Mouse (Mus musculus): ENCODE measurements around the gene Pbld1. TPM values are rescaled to one million over a fixed set of nuclear protein-coding genes. Genes with fewer than 3 reads are reported as not detected.

Gene Pbld1
- polyA plus RNA-seq, 1 experiment from 2014 or later = 48.3 TPM

DNA sequence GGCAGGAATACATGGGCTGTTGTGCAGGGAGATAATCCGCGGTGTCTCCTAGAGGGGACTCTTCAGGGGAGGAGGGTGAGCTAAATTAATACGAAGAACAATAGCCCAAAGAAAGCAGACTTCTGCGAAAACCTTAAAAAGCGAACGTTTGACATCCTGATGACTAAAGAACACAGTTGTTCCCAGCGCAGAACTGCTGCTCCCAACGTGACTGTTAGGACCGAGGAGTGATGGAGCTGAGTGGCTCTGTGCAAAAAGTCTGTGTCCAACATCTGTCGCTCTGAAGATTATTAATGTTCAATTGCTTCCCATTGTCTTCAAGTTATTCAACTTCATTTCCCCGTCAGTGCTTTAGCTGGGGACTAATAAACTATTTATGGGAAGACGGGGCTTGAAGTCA is 38.2 kb downstream of the Pbld1 start:
- Histone ChIP-seq H3K4me1 (ENCODE audit: control insufficient read depth, low read depth, low read length) (no peaks in the 10 kb centered on the region; the same call in 1 of the 2 replicates), H3K27me3 (ENCODE audit: control insufficient read depth, insufficient read depth, low read depth, low read length) (peaks cover 35% of the 10 kb centered on the region)
- WGBS (ENCODE audit: insufficient replicate concordance) = 57% methylated on average over 12 of the region's 12 CpGs

DNA sequence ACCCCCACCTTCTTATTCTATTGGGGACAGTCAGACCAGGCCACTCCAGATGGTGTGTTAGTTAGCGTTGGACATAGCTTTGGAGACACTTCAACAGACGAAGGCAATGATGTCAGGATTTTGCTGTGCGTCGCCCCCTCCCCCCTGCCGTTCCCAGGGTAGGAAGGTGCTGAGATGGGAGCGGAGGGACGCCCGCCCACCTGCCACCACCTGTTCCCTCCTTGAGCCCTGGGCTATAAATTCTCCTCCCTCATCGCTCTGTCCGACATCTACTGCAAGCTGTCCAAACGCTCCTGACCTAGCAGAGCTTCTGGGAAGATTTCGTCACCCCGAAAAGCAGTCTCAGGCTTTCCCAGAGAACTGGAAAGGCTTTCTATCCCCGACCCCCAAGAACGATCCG is 39.6 kb downstream of the Pbld1 start, which contains the start of gene Atoh7:
TSS of gene Atoh7 (plus strand) at position 131 of the 400 bp plus-strand sequence.
- Histone ChIP-seq H3K4me1 (ENCODE audit: control insufficient read depth, low read depth, low read length) (no peaks in the 10 kb centered on the region; the same call in 1 of the 2 replicates), H3K27ac (ENCODE audit: low read length) (no peak within 1 kb of the TSS), H3K27me3 (ENCODE audit: control insufficient read depth, insufficient read depth, low read depth, low read length) (peaks cover 33% of the 10 kb centered on the region), H3K36me3 (ENCODE audit: control insufficient read depth, insufficient read depth) (no peaks in the 10 kb centered on the region), H3K4me3 (ENCODE audit: low read depth, low read length) (peak within 1 kb of the TSS; percentile 47), H3K9me3 (replicated peaks; ENCODE audit: control insufficient read depth, low read length) (no peaks in the 10 kb centered on the region), H3K9ac (ENCODE audit: low read depth, low read length) (no peak within 1 kb of the TSS), H3K4me2 (ENCODE audit: low read depth, low read length) (peak within 1 kb of the TSS; percentile 54)
- ATAC-seq (ENCODE audit: low read depth) = no peak
- 18% methylated on average over 16 of the region's 16 CpGs for WGBS (ENCODE audit: insufficient replicate concordance)

More for the DNA sequence above, 38.2 kb downstream of the Pbld1 start:
- H3K9me3 ChIP-seq (replicated peaks; ENCODE audit: control insufficient read depth, low read length) = no peaks in the 10 kb centered on the region
- no peak for ATAC-seq (ENCODE audit: low read depth)
- H3K27ac ChIP-seq (ENCODE audit: low read length) = no peak overlapping the region
- no peak overlapping the region for H3K4me2 ChIP-seq (ENCODE audit: low read depth, low read length)
- H3K9ac ChIP-seq (ENCODE audit: low read depth, low read length) = no peak overlapping the region
- H3K36me3 ChIP-seq (ENCODE audit: control insufficient read depth, insufficient read depth) = no peaks in the 10 kb centered on the region
- no peak overlapping the region for H3K4me3 ChIP-seq (ENCODE audit: low read depth, low read length)

GRCm38 (mm10) chr10:63099941-63100562 is 40.1 kb downstream of the Pbld1 start:
- ATAC-seq (ENCODE audit: low read depth) = peak; percentile 24; the same call in 1 of the 2 replicates
- H3K27ac ChIP-seq (ENCODE audit: low read length) = no peak overlapping the region
- peak overlapping the region; percentile 54 for H3K4me2 ChIP-seq (ENCODE audit: low read depth, low read length)
- peak overlapping the region; percentile 47 for H3K4me3 ChIP-seq (ENCODE audit: low read depth, low read length)
- H3K27me3 ChIP-seq (ENCODE audit: control insufficient read depth, insufficient read depth, low read depth, low read length) = peaks cover 33% of the 10 kb centered on the region
- WGBS (ENCODE audit: insufficient replicate concordance) = under 1% methylated on average over 62 of the region's 62 CpGs
- no peaks in the 10 kb centered on the region for H3K9me3 ChIP-seq (replicated peaks; ENCODE audit: control insufficient read depth, low read length)
- H3K9ac ChIP-seq (ENCODE audit: low read depth, low read length) = no peak overlapping the region
- H3K4me1 ChIP-seq (ENCODE audit: control insufficient read depth, low read depth, low read length) = no peaks in the 10 kb centered on the region; the same call in 1 of the 2 replicates
- no peaks in the 10 kb centered on the region for H3K36me3 ChIP-seq (ENCODE audit: control insufficient read depth, insufficient read depth)

GRCm38 (mm10) chr10:63100657-63101056 is 40.7 kb downstream of the Pbld1 start:
- H3K4me2 ChIP-seq (ENCODE audit: low read depth, low read length) = peak overlapping the region; percentile 54
- H3K9ac ChIP-seq (ENCODE audit: low read depth, low read length) = no peak overlapping the region
- H3K27ac ChIP-seq (ENCODE audit: low read length) = no peak overlapping the region
- peaks cover 33% of the 10 kb centered on the region for H3K27me3 ChIP-seq (ENCODE audit: control insufficient read depth, insufficient read depth, low read depth, low read length)
- H3K36me3 ChIP-seq (ENCODE audit: control insufficient read depth, insufficient read depth) = no peaks in the 10 kb centered on the region
- peak overlapping the region; percentile 47 for H3K4me3 ChIP-seq (ENCODE audit: low read depth, low read length)
- 26% methylated on average over 9 of the region's 9 CpGs for WGBS (ENCODE audit: insufficient replicate concordance)
- H3K9me3 ChIP-seq (replicated peaks; ENCODE audit: control insufficient read depth, low read length) = no peaks in the 10 kb centered on the region
- no peaks in the 10 kb centered on the region; the same call in 1 of the 2 replicates for H3K4me1 ChIP-seq (ENCODE audit: control insufficient read depth, low read depth, low read length)
- no peak for ATAC-seq (ENCODE audit: low read depth)

GRCm38 (mm10) chr10:63113027-63113604 is 53.2 kb downstream of the Pbld1 start:
- Histone ChIP-seq H3K9me3 (replicated peaks; ENCODE audit: control insufficient read depth, low read length) (no peaks in the 10 kb centered on the region), H3K9ac (ENCODE audit: low read depth, low read length) (no peak overlapping the region), H3K27ac (ENCODE audit: low read length) (no peak overlapping the region), H3K4me3 (ENCODE audit: low read depth, low read length) (no peak overlapping the region), H3K4me1 (ENCODE audit: control insufficient read depth, low read depth, low read length) (no peaks in the 10 kb centered on the region), H3K27me3 (ENCODE audit: control insufficient read depth, insufficient read depth, low read depth, low read length) (no peaks in the 10 kb centered on the region), H3K36me3 (ENCODE audit: control insufficient read depth, insufficient read depth) (no peaks in the 10 kb centered on the region), H3K4me2 (ENCODE audit: low read depth, low read length) (no peak overlapping the region)
- no peak for ATAC-seq (ENCODE audit: low read depth)
- WGBS (ENCODE audit: insufficient replicate concordance) = 46% methylated on average over 5 of the region's 5 CpGs

DNA sequence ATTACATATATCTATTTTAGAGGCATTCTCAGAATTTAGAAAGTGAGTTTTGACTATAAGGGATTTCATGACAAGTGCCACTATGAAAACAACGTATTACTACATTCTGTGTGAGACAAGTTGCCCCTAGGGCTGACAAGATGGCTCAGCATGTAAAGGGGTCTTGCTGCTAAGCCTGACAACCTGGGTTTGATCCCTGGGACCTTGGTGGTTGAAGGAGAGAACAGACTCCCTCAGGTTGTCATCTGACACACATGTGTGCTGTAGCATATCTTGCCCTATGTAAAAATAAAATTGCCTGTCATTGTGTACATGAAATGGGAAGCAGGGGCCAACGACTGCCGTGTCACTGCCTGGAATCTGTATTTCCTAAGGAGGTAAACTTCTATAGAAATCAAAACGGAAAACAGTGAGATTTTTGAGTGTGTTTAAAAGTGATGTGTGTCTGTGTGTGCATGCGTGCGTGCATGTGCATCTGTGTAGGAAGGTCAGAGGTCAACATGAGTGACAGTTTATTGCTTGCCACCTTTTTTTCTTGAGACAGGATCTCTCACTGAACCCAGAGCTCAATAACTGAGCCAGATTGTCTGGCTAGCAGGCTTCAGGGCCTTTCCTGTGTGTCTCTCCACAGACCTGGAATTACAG is 53.9 kb downstream of the Pbld1 start:
- Histone ChIP-seq H3K27me3 (ENCODE audit: control insufficient read depth, insufficient read depth, low read depth, low read length) (no peaks in the 10 kb centered on the region), H3K27ac (ENCODE audit: low read length) (no peak overlapping the region), H3K4me3 (ENCODE audit: low read depth, low read length) (no peak overlapping the region), H3K9me3 (replicated peaks; ENCODE audit: control insufficient read depth, low read length) (no peaks in the 10 kb centered on the region), H3K9ac (ENCODE audit: low read depth, low read length) (no peak overlapping the region), H3K36me3 (ENCODE audit: control insufficient read depth, insufficient read depth) (no peaks in the 10 kb centered on the region), H3K4me1 (ENCODE audit: control insufficient read depth, low read depth, low read length) (no peaks in the 10 kb centered on the region), H3K4me2 (ENCODE audit: low read depth, low read length) (no peak overlapping the region)
- WGBS (ENCODE audit: insufficient replicate concordance) = 63% methylated on average over 6 of the region's 6 CpGs
- no peak for ATAC-seq (ENCODE audit: low read depth)

GRCm38 (mm10) chr10:63115881-63116280 is 55.9 kb downstream of the Pbld1 start:
- Histone ChIP-seq H3K9ac (ENCODE audit: low read depth, low read length) (no peak overlapping the region), H3K4me2 (ENCODE audit: low read depth, low read length) (no peak overlapping the region), H3K9me3 (replicated peaks; ENCODE audit: control insufficient read depth, low read length) (no peaks in the 10 kb centered on the region), H3K27ac (ENCODE audit: low read length) (no peak overlapping the region), H3K4me3 (ENCODE audit: low read depth, low read length) (no peak overlapping the region), H3K27me3 (ENCODE audit: control insufficient read depth, insufficient read depth, low read depth, low read length) (no peaks in the 10 kb centered on the region), H3K36me3 (ENCODE audit: control insufficient read depth, insufficient read depth) (no peaks in the 10 kb centered on the region), H3K4me1 (ENCODE audit: control insufficient read depth, low read depth, low read length) (no peaks in the 10 kb centered on the region)
- ATAC-seq (ENCODE audit: low read depth) = no peak
- WGBS (ENCODE audit: insufficient replicate concordance) = 71% methylated on average over 15 of the region's 15 CpGs

DNA sequence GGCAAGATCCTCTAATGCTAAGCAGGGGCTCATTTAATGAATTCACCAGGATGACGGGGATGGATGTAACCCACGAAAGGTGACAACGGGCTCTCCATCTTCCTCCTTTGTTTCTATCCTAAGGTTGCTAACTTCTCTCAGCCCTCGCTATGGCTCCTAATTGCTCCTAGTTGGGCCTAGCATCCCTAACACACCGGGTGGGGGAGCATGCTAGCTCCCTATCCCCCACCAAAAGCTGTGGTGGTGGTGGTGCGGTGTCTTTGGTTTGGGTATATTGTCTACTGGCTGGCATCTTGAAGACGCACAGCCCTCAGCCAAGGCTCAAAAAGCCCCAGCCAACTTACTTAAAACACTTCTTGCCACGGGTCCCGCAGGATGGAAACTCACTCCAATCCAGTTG is 56.4 kb downstream of the Pbld1 start:
- 78% methylated on average over 9 of the region's 9 CpGs for WGBS (ENCODE audit: insufficient replicate concordance)
- no peak overlapping the region for H3K4me3 ChIP-seq (ENCODE audit: low read depth, low read length)
- no peak overlapping the region for H3K27ac ChIP-seq (ENCODE audit: low read length)
- H3K36me3 ChIP-seq (ENCODE audit: control insufficient read depth, insufficient read depth) = no peaks in the 10 kb centered on the region
- H3K9ac ChIP-seq (ENCODE audit: low read depth, low read length) = no peak overlapping the region
- no peaks in the 10 kb centered on the region for H3K27me3 ChIP-seq (ENCODE audit: control insufficient read depth, insufficient read depth, low read depth, low read length)
- no peak overlapping the region for H3K4me2 ChIP-seq (ENCODE audit: low read depth, low read length)
- H3K4me1 ChIP-seq (ENCODE audit: control insufficient read depth, low read depth, low read length) = no peaks in the 10 kb centered on the region
- H3K9me3 ChIP-seq (replicated peaks; ENCODE audit: control insufficient read depth, low read length) = no peaks in the 10 kb centered on the region
- no peak for ATAC-seq (ENCODE audit: low read depth)

- Histone ChIP-seq H3K4me2 (ENCODE audit: low read depth, low read length) (no peak overlapping the region), H3K4me3 (ENCODE audit: low read depth, low read length) (no peak overlapping the region), H3K9me3 (replicated peaks; ENCODE audit: control insufficient read depth, low read length) (no peaks in the 10 kb centered on the region), H3K27ac (ENCODE audit: low read length) (no peak overlapping the region), H3K4me1 (ENCODE audit: control insufficient read depth, low read depth, low read length) (no peaks in the 10 kb centered on the region), H3K27me3 (ENCODE audit: control insufficient read depth, insufficient read depth, low read depth, low read length) (no peaks in the 10 kb centered on the region), H3K36me3 (ENCODE audit: control insufficient read depth, insufficient read depth) (no peaks in the 10 kb centered on the region), H3K9ac (ENCODE audit: low read depth, low read length) (no peak overlapping the region)
- ATAC-seq (ENCODE audit: low read depth) = no peak
- WGBS (ENCODE audit: insufficient replicate concordance) = 74% methylated on average over 8 of the region's 8 CpGs
Measured at GRCm38 (mm10) chr10:63117583-63117982, 57.6 kb downstream of the Pbld1 start.
